Mouse (Mus musculus): Measurements from ENCODE around the gene Tvp23b. TPM values are rescaled to one million over a fixed set of nuclear protein-coding genes. Genes with fewer than 3 reads are reported as not detected.

Tvp23b gene
- total and polyA plus RNA-seq, 3 experiments = 24.3 to 40.0 TPM; not detected in 1

DNA sequence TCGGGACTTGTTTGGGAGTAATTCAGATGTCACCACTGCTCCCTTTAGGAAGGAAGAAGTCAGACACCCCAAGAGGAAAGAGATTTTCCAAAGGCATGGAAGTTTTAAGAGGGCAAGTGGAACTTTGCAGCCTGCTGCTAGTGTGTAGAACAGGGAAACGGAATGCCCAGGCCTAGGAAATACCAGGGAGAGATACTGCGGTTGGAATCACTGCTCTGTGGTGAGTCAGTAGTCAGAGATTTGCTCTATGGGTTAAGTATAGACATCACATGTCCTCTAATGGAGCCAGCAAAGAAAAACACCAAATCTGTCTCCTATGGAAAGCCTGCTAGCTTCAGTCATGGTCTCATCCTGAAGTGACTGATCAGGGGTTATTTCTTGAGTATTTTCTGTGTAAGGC, 60.9 kb downstream of the Tvp23b start:
- no peak overlapping the region for H3K9ac ChIP-seq (ENCODE audit: control insufficient read depth, low read depth, low read length, poor library complexity, severe bottlenecking)
- no peaks in the 10 kb centered on the region for H3K36me3 ChIP-seq (ENCODE audit: control insufficient read depth in 1 of 2, insufficient read depth in 2 of 2, low read length in 2 of 2)
- no peak overlapping the region for H3K4me3 ChIP-seq (ENCODE audit: control insufficient read depth in 1 of 2, insufficient read depth in 1 of 2, low read depth in 2 of 2, low read length in 2 of 2)
- H3K27ac ChIP-seq (ENCODE audit: control insufficient read depth, low read depth, low read length) = no peak overlapping the region
- no peaks in the 10 kb centered on the region for H3K4me1 ChIP-seq (ENCODE audit: control insufficient read depth in 1 of 2, insufficient read depth in 2 of 2, low read length in 2 of 2)
- no peaks in the 10 kb centered on the region for H3K9me3 ChIP-seq (replicated peaks; ENCODE audit: insufficient read depth, low read length)
- TF ChIP-seq CTCF (IDR thresholded peaks at IDR 0.05 in 2 of 3, conservative IDR thresholded peaks at IDR 0.05 in 1 of 3; ENCODE audit: control insufficient read depth in 1 of 3, insufficient read depth in 1 of 3, low read depth in 2 of 3, low read length in 3 of 3, poor library complexity in 1 of 3, severe bottlenecking in 1 of 3) (no peak), CHD2 (IDR thresholded peaks at IDR 0.05; ENCODE audit: low read length) (no peak)
- no peaks in the 10 kb centered on the region for H3K79me2 ChIP-seq (ENCODE audit: control insufficient read depth, insufficient read depth, low read length, poor library complexity)
- no peak for DNase-seq (ENCODE audit: low read depth, low spot score)
- no peaks in the 10 kb centered on the region for H3K27me3 ChIP-seq (ENCODE audit: control insufficient read depth in 1 of 2, insufficient read depth in 2 of 2, low read length in 2 of 2)

DNA sequence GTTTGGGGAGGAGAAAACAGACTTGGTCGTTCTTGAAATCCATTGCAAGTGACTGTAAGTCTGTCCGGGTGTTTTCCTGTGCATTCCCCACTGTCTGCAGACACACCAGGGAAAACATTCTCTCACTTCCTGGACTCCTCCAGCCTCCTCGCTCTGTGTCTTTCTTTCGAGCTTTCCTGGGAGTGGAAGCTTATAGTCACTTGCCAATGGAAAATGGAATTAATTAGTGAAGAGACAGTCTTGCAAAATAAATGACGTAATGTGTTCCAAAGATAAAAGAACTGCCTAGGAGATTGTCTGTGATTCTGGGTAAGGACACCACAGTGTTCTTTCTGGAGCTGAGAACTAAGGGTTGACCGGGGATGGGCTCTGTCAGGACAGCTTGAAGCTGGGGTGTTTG, 64.3 kb downstream of the Tvp23b start:
- H3K36me3 ChIP-seq (ENCODE audit: control insufficient read depth in 1 of 2, insufficient read depth in 2 of 2, low read length in 2 of 2) = no peaks in the 10 kb centered on the region
- no peaks in the 10 kb centered on the region for H3K27me3 ChIP-seq (ENCODE audit: control insufficient read depth in 1 of 2, insufficient read depth in 2 of 2, low read length in 2 of 2)
- DNase-seq (ENCODE audit: low read depth, low spot score) = no peak
- H3K79me2 ChIP-seq (ENCODE audit: control insufficient read depth, insufficient read depth, low read length, poor library complexity) = no peaks in the 10 kb centered on the region
- no peak overlapping the region for H3K4me3 ChIP-seq (ENCODE audit: control insufficient read depth in 1 of 2, insufficient read depth in 1 of 2, low read depth in 2 of 2, low read length in 2 of 2)
- TF ChIP-seq MXI1 (IDR thresholded peaks at IDR 0.05; ENCODE audit: low read depth, low read length) (no peak), CHD1 (IDR thresholded peaks at IDR 0.05; ENCODE audit: low read depth, low read length) (no peak), CTCF (IDR thresholded peaks at IDR 0.05 in 2 of 3, conservative IDR thresholded peaks at IDR 0.05 in 1 of 3; ENCODE audit: control insufficient read depth in 1 of 3, insufficient read depth in 1 of 3, low read depth in 2 of 3, low read length in 3 of 3, poor library complexity in 1 of 3, severe bottlenecking in 1 of 3) (no peak), TAL1 (IDR thresholded peaks at IDR 0.05; ENCODE audit: low read length) (no peak), GATA1 (IDR thresholded peaks at IDR 0.05; ENCODE audit: low read depth, low read length) (no peak), HCFC1 (IDR thresholded peaks at IDR 0.05; ENCODE audit: low read depth, low read length) (no peak), CHD2 (IDR thresholded peaks at IDR 0.05; ENCODE audit: low read length) (no peak), TBP (IDR thresholded peaks at IDR 0.05; ENCODE audit: low read depth, low read length) (no peak), USF2 (IDR thresholded peaks at IDR 0.05; ENCODE audit: borderline replicate concordance in 1 of 2, insufficient read depth in 1 of 2, low read depth in 1 of 2, low read length in 2 of 2) (no peak), KAT2A (conservative IDR thresholded peaks at IDR 0.05; ENCODE audit: low read depth, low read length) (no peak)
- H3K27ac ChIP-seq (ENCODE audit: control insufficient read depth, low read depth, low read length) = no peak overlapping the region
- no peaks in the 10 kb centered on the region for H3K9me3 ChIP-seq (replicated peaks; ENCODE audit: insufficient read depth, low read length)
- no peak overlapping the region for H3K9ac ChIP-seq (ENCODE audit: control insufficient read depth, low read depth, low read length, poor library complexity, severe bottlenecking)
- no peaks in the 10 kb centered on the region for H3K4me1 ChIP-seq (ENCODE audit: control insufficient read depth in 1 of 2, insufficient read depth in 2 of 2, low read length in 2 of 2)

DNA sequence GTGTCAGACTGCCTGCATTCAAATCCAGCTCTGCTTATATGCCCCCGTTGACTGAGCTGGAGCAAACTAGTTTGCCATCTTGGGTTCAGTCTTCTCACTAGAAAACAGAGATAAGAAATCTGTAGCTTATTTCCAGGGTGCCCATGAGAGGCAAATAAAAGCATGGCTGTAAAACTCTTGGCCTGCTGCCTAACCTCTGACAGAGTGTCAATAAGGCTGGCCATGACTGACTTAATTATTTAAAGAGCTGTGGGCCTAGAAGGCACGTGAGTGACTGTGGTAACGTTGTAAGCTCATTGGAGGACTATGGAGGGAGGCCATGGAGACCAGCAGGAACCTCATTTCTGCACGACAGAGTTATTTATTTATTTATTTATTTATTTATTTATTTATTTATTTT, 66.3 kb downstream of the Tvp23b start:
- no peaks in the 10 kb centered on the region for H3K79me2 ChIP-seq (ENCODE audit: control insufficient read depth, insufficient read depth, low read length, poor library complexity)
- DNase-seq (ENCODE audit: low read depth, low spot score) = no peak
- no peaks in the 10 kb centered on the region for H3K27me3 ChIP-seq (ENCODE audit: control insufficient read depth in 1 of 2, insufficient read depth in 2 of 2, low read length in 2 of 2)
- H3K27ac ChIP-seq (ENCODE audit: control insufficient read depth, low read depth, low read length) = no peak overlapping the region
- TF ChIP-seq BHLHE40 (IDR thresholded peaks at IDR 0.05; ENCODE audit: borderline replicate concordance, low read depth, low read length) (no peak), ZNF384 (IDR thresholded peaks at IDR 0.05; ENCODE audit: low read depth, low read length) (no peak), ETS1 (IDR thresholded peaks at IDR 0.05; ENCODE audit: low read depth, low read length) (no peak), GATA1 (IDR thresholded peaks at IDR 0.05; ENCODE audit: low read depth, low read length) (no peak), HCFC1 (IDR thresholded peaks at IDR 0.05; ENCODE audit: low read depth, low read length) (no peak), MXI1 (IDR thresholded peaks at IDR 0.05; ENCODE audit: low read depth, low read length) (no peak)
- no peaks in the 10 kb centered on the region for H3K4me1 ChIP-seq (ENCODE audit: control insufficient read depth in 1 of 2, insufficient read depth in 2 of 2, low read length in 2 of 2)
- no peaks in the 10 kb centered on the region for H3K9me3 ChIP-seq (replicated peaks; ENCODE audit: insufficient read depth, low read length)
- no peaks in the 10 kb centered on the region for H3K36me3 ChIP-seq (ENCODE audit: control insufficient read depth in 1 of 2, insufficient read depth in 2 of 2, low read length in 2 of 2)
- no peak overlapping the region for H3K9ac ChIP-seq (ENCODE audit: control insufficient read depth, low read depth, low read length, poor library complexity, severe bottlenecking)
- no peak overlapping the region for H3K4me3 ChIP-seq (ENCODE audit: control insufficient read depth in 1 of 2, insufficient read depth in 1 of 2, low read depth in 2 of 2, low read length in 2 of 2)

Data from MEL (cell line).